Mouse (Mus musculus) megakaryocyte progenitor cell, adult 5-6 weeks (primary cell): ENCODE measurements at regions not wholly inside any gene's neighbourhood (a gene's known extent, or its start where the extent isn't known, plus 50 kb on each side); places are given as distances from the start of the nearest gene placed in this dataset.

Source experiments
- ATAC-seq: replicated peaks from 2 replicates; pipeline ENCODE4 v1.8.0; 2016; ENCODE audit warnings: mild to moderate bottlenecking, moderate TSS enrichment, inconsistent platforms; ENCODE audit not compliant: poor library complexity

- ATAC-seq = no peak
These were observed 70.3 kb downstream of the Matn1 start for GRCm38 (mm10) chr4:131014301-131015081.

- ATAC-seq = no peak
These were observed 71.0 kb downstream of the Matn1 start for GRCm38 (mm10) chr4:131015156-131015555.

GRCm38 (mm10) chr4:131023601-131024000 lies 79.4 kb downstream of the Matn1 start:
- no peak for ATAC-seq

- no peak for ATAC-seq
These were observed 92.1 kb downstream of the Matn1 start for GRCm38 (mm10) chr4:131036292-131036691.

GRCm38 (mm10) chr4:131037179-131037578 lies 93.0 kb downstream of the Matn1 start:
- ATAC-seq = no peak

- no peak for ATAC-seq
These were observed 95.5 kb downstream of the Matn1 start for GRCm38 (mm10) chr4:131039686-131040085.

GRCm38 (mm10) chr4:131041210-131041609 lies 97.0 kb downstream of the Matn1 start:
- ATAC-seq = no peak

GRCm38 (mm10) chr4:131046101-131046500 lies 101.9 kb downstream of the Matn1 start:
- no peak for ATAC-seq

- ATAC-seq = no peak
These were observed 102.9 kb downstream of the Matn1 start for GRCm38 (mm10) chr4:131046969-131047650.

GRCm38 (mm10) chr4:131056293-131056692 lies 112.1 kb downstream of the Matn1 start:
- no peak for ATAC-seq

- no peak for ATAC-seq
These were observed 115.4 kb downstream of the Matn1 start for GRCm38 (mm10) chr4:131059572-131059971.

- no peak for ATAC-seq
These were observed 116.1 kb downstream of the Matn1 start for GRCm38 (mm10) chr4:131060191-131060680.

- ATAC-seq = no peak
These were observed 116.5 kb downstream of the Matn1 start for GRCm38 (mm10) chr4:131060706-131061105.

GRCm38 (mm10) chr4:131062592-131062991 lies 118.4 kb downstream of the Matn1 start:
- no peak for ATAC-seq

- ATAC-seq = no peak
These were observed 122.2 kb downstream of the Matn1 start for GRCm38 (mm10) chr4:131066186-131066939.

GRCm38 (mm10) chr4:131070566-131070965 lies 126.4 kb downstream of the Matn1 start:
- ATAC-seq = no peak

- no peak for ATAC-seq
These were observed 128.4 kb downstream of the Matn1 start for GRCm38 (mm10) chr4:131072623-131073022.

- no peak for ATAC-seq
These were observed 129.2 kb downstream of the Matn1 start for GRCm38 (mm10) chr4:131073420-131073819.

GRCm38 (mm10) chr4:131075326-131075932 lies 131.2 kb downstream of the Matn1 start:
- ATAC-seq = no peak

GRCm38 (mm10) chr4:131076628-131077027 lies 132.4 kb downstream of the Matn1 start:
- no peak for ATAC-seq

- no peak for ATAC-seq
These were observed 135.9 kb downstream of the Matn1 start for GRCm38 (mm10) chr4:131080113-131080512.
